Mouse (Mus musculus): Measurements from ENCODE around the gene Glo1. TPM values are rescaled to one million over a fixed set of nuclear protein-coding genes. Genes with fewer than 3 reads are reported as not detected.

Glo1 gene
- polyA plus RNA-seq, 1 experiment, result 38.9 TPM

- WGBS, result 73% methylated on average over 8 of the region's 8 CpGs
- no peaks in the 10 kb centered on the region for H3K36me3 ChIP-seq (ENCODE audit: control insufficient read depth, insufficient read depth, low read length)
- no peaks in the 10 kb centered on the region for H3K27me3 ChIP-seq (ENCODE audit: control insufficient read depth, insufficient read depth, low read length)
- no peak overlapping the region for H3K4me3 ChIP-seq (ENCODE audit: low read depth, low read length)
- TF ChIP-seq POLR2A (IDR thresholded peaks at IDR 0.05; ENCODE audit: low read depth, low read length) (no peak), CTCF (IDR thresholded peaks at IDR 0.05; ENCODE audit: extremely low read depth, insufficient read length, insufficient replicate concordance, low read depth, low read length) (no peak)
- peaks cover 13% of the 10 kb centered on the region for H3K4me1 ChIP-seq (ENCODE audit: control insufficient read depth, insufficient read depth, insufficient read length, low read length)
- H3K27ac ChIP-seq (ENCODE audit: insufficient read depth, low read depth, low read length), result no peak overlapping the region
Measured at GRCm38 (mm10) chr17:30573990-30574782, 52.5 kb downstream of the Glo1 start.

DNA sequence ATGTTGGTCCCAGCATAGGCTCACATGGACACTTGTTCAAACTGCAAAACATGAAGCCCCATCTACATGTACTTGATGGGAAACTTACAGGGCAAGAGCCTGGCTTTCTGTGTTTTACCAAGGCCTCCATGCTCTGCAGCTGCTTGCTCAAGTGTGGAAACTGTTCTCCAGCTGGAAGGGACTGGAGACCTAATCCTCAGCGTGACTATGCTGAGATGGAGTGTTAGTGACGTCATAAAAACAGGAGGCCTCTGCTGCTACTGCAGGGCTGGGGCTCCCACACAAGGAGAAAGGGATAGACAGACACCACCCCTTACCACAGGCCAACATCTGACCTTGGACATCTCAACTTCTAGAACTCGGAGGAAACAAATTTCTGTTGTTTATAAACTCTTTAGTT is 55.7 kb downstream of the Glo1 start:
- Histone ChIP-seq H3K36me3 (ENCODE audit: control insufficient read depth, insufficient read depth, low read length) (no peaks in the 10 kb centered on the region), H3K27ac (ENCODE audit: insufficient read depth, low read depth, low read length) (no peak overlapping the region), H3K4me1 (ENCODE audit: control insufficient read depth, insufficient read depth, insufficient read length, low read length) (peaks cover 15% of the 10 kb centered on the region; the same call in 1 of the 2 replicates), H3K27me3 (ENCODE audit: control insufficient read depth, insufficient read depth, low read length) (no peaks in the 10 kb centered on the region), H3K4me3 (ENCODE audit: low read depth, low read length) (no peak overlapping the region)
- TF ChIP-seq CTCF (IDR thresholded peaks at IDR 0.05; ENCODE audit: extremely low read depth, insufficient read length, insufficient replicate concordance, low read depth, low read length) (no peak), POLR2A (IDR thresholded peaks at IDR 0.05; ENCODE audit: low read depth, low read length) (no peak)
- 57% methylated on average over 3 of the region's 3 CpGs for WGBS

- peaks cover 15% of the 10 kb centered on the region; the same call in 1 of the 2 replicates for H3K4me1 ChIP-seq (ENCODE audit: control insufficient read depth, insufficient read depth, insufficient read length, low read length)
- WGBS, result 16% methylated on average over 8 of the region's 8 CpGs
- no peak overlapping the region for H3K4me3 ChIP-seq (ENCODE audit: low read depth, low read length)
- H3K27me3 ChIP-seq (ENCODE audit: control insufficient read depth, insufficient read depth, low read length), result no peaks in the 10 kb centered on the region
- TF ChIP-seq CTCF (IDR thresholded peaks at IDR 0.05; ENCODE audit: extremely low read depth, insufficient read length, insufficient replicate concordance, low read depth, low read length), result no peak
- peak; percentile 21; the same call in 1 of the 2 replicates for TF ChIP-seq POLR2A (IDR thresholded peaks at IDR 0.05; ENCODE audit: low read depth, low read length)
- H3K27ac ChIP-seq (ENCODE audit: insufficient read depth, low read depth, low read length), result 0 out of 2 replicates have a peak overlapping the region, but pooled peaks have one; percentile 25
- no peaks in the 10 kb centered on the region for H3K36me3 ChIP-seq (ENCODE audit: control insufficient read depth, insufficient read depth, low read length)
Measured at GRCm38 (mm10) chr17:30570173-30570572, 56.5 kb downstream of the Glo1 start.

GRCm38 (mm10) chr17:30568473-30568872 is 58.2 kb downstream of the Glo1 start:
- no peak overlapping the region for H3K4me3 ChIP-seq (ENCODE audit: low read depth, low read length)
- TF ChIP-seq CTCF (IDR thresholded peaks at IDR 0.05; ENCODE audit: extremely low read depth, insufficient read length, insufficient replicate concordance, low read depth, low read length) (no peak), POLR2A (IDR thresholded peaks at IDR 0.05; ENCODE audit: low read depth, low read length) (no peak)
- no peaks in the 10 kb centered on the region for H3K36me3 ChIP-seq (ENCODE audit: control insufficient read depth, insufficient read depth, low read length)
- no peak overlapping the region for H3K27ac ChIP-seq (ENCODE audit: insufficient read depth, low read depth, low read length)
- H3K4me1 ChIP-seq (ENCODE audit: control insufficient read depth, insufficient read depth, insufficient read length, low read length), result peaks cover 20% of the 10 kb centered on the region
- no peaks in the 10 kb centered on the region for H3K27me3 ChIP-seq (ENCODE audit: control insufficient read depth, insufficient read depth, low read length)

- no peak for TF ChIP-seq CTCF (IDR thresholded peaks at IDR 0.05; ENCODE audit: extremely low read depth, insufficient read length, insufficient replicate concordance, low read depth, low read length)
- Histone ChIP-seq H3K27me3 (ENCODE audit: control insufficient read depth, insufficient read depth, low read length) (no peaks in the 10 kb centered on the region), H3K4me3 (ENCODE audit: low read depth, low read length) (no peak overlapping the region), H3K27ac (ENCODE audit: insufficient read depth, low read depth, low read length) (no peak overlapping the region), H3K4me1 (ENCODE audit: control insufficient read depth, insufficient read depth, insufficient read length, low read length) (peaks cover 14% of the 10 kb centered on the region), H3K36me3 (ENCODE audit: control insufficient read depth, insufficient read depth, low read length) (no peaks in the 10 kb centered on the region)
- 85% methylated on average over 7 of the region's 7 CpGs for WGBS
Measured at GRCm38 (mm10) chr17:30564971-30565370, 61.7 kb downstream of the Glo1 start.

DNA sequence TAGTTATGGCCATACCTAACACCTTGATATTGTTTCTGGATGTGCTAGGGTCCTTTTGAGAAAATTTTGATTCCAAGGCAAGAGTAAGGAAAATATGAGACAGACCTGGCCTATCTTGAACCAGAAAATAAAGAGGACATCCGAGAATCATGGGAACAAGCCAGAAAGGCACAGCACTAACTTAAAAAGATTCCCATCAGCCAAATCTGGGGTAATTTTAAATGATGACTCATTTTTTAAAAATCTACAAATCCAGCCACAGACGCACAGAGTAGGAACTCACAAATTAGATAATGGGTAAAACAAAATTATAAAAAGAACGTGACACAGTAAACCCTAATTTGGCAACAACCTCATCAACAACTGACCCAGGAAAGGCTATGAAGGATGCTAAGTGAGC is 62.3 kb downstream of the Glo1 start:
- 72% methylated on average over 3 of the region's 3 CpGs for WGBS
- Histone ChIP-seq H3K36me3 (ENCODE audit: control insufficient read depth, insufficient read depth, low read length) (no peaks in the 10 kb centered on the region), H3K4me3 (ENCODE audit: low read depth, low read length) (no peak overlapping the region), H3K4me1 (ENCODE audit: control insufficient read depth, insufficient read depth, insufficient read length, low read length) (peaks cover 13% of the 10 kb centered on the region), H3K27ac (ENCODE audit: insufficient read depth, low read depth, low read length) (no peak overlapping the region), H3K27me3 (ENCODE audit: control insufficient read depth, insufficient read depth, low read length) (no peaks in the 10 kb centered on the region)
- TF ChIP-seq CTCF (IDR thresholded peaks at IDR 0.05; ENCODE audit: extremely low read depth, insufficient read length, insufficient replicate concordance, low read depth, low read length) (no peak), POLR2A (IDR thresholded peaks at IDR 0.05; ENCODE audit: low read depth, low read length) (no peak)

DNA sequence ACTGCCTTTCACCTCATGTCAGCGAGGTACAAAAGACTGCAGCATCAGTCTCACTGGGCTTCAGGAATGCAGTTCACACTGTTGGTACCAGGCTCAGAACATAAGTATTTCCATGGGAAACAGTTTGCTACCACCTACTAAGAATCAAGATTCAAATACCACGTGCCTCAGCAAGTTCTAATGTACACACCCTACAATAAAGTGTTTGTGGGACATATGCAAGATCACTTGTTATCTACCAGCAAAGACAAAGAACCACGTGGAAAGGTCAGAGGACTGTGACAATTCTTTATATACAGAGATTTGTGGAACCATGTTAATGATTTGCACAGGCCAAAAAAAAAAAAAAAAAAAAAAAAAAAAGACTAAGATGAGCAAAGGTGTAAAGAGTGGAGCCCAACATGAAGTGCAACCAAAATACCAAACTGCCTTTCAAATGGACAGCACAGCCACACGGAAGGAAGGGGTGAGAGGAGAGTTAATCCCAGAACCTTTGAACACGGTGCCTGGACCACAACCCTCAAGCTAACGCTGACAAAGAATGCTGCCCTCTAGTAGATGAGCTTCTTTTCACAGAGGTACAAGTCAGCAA is 63.1 kb downstream of the Glo1 start:
- 40% methylated on average over 6 of the region's 6 CpGs for WGBS
- Histone ChIP-seq H3K27me3 (ENCODE audit: control insufficient read depth, insufficient read depth, low read length) (no peaks in the 10 kb centered on the region), H3K4me3 (ENCODE audit: low read depth, low read length) (no peak overlapping the region), H3K27ac (ENCODE audit: insufficient read depth, low read depth, low read length) (peak overlapping the region; percentile 7; the same call in 1 of the 2 replicates), H3K36me3 (ENCODE audit: control insufficient read depth, insufficient read depth, low read length) (no peaks in the 10 kb centered on the region), H3K4me1 (ENCODE audit: control insufficient read depth, insufficient read depth, insufficient read length, low read length) (peaks cover 11% of the 10 kb centered on the region)
- TF ChIP-seq CTCF (IDR thresholded peaks at IDR 0.05; ENCODE audit: extremely low read depth, insufficient read length, insufficient replicate concordance, low read depth, low read length) (no peak), POLR2A (IDR thresholded peaks at IDR 0.05; ENCODE audit: low read depth, low read length) (no peak)
